In the genomic region with DNA sequence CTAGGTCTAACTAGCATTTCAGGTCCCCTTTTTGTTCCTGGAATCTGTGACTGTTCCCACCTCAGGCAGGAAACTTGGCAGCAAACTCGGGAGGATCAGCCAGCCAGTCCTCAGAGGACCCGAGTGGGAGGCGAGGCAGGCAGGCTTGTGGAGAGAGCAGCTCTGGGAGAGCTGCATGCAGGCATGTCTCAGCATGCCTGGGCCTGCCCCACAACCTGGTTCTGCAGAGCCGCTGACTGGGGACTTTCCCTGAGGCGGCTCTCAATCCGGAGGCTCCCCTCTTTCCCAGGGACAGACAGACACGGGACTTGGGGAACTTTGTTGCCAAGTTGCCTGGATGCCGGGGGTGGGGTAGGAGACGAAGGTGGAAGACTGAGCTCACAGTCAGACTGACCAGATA, we compare ENCODE assay signal across 8 mouse cellular contexts. TPM values are rescaled to one million over a fixed set of nuclear protein-coding genes. Genes with fewer than 3 reads are reported as not detected.
DNase-seq lines count a peak whose midpoint lies in the region; TF ChIP-seq lines count a peak whose summit lies in the region.

No protein-coding gene starts in this region.

- peak overlapping the region; percentile 92 for H3K27ac ChIP-seq in embryonic fibroblast, embryonic 13.5 days (ENCODE audit: insufficient read depth, low read length)

- no peaks in the 10 kb centered on the region for H3K4me1 ChIP-seq in embryonic fibroblast, embryonic 13.5 days (ENCODE audit: control insufficient read depth, insufficient read depth, low read length)

- DNase-seq in adrenal gland, adult (ENCODE audit: inconsistent age in 2 of 2, low spot score in 1 of 2): peak; percentile 37 to 76
- no peak for DNase-seq in adrenal gland, postnatal 4 days (ENCODE audit: low spot score in 2 of 2)
- DNase-seq in A20 (ENCODE audit: low read depth, low spot score): peak; percentile 28
- peak; percentile 48 to 59 for DNase-seq in kidney, adult 8-10 months
- DNase-seq in lung, postnatal 14 days: peak; percentile 51
- DNase-seq in thymus, adult 18-20 months: no peak
- no peak for DNase-seq in embryo, embryonic 10.5 days (ENCODE audit: low spot score)

- H3K4me3 ChIP-seq in embryonic fibroblast, embryonic 13.5 days (ENCODE audit: insufficient read depth, low read length): no peak overlapping the region

- no peak for TF ChIP-seq CTCF in embryonic fibroblast, embryonic 13.5 days (IDR thresholded peaks at IDR 0.05; ENCODE audit: borderline replicate concordance, insufficient read depth, low read length)

- no peak; the same call in 1 of the 2 replicates for TF ChIP-seq POLR2A in embryonic fibroblast, embryonic 13.5 days (IDR thresholded peaks at IDR 0.05; ENCODE audit: low read depth, low read length)

RNA-seq across cellular contexts. Expression of a gene that starts 13.4 kb away (rescaled TPM):
- total RNA-seq in adrenal gland, postnatal 4 days (2021): under 1 TPM; 0.22 to 0.37 TPM
- not detected in 2 replicates for polyA plus RNA-seq in embryonic fibroblast, embryonic 13.5 days (2011; ENCODE audit: insufficient read length, low read depth, missing spikeins)

RNA-seq across cellular contexts. Expression of a gene that starts 54.5 kb away (rescaled TPM):
- 100 to 1,000 TPM; 158 to 160 TPM for total RNA-seq in adrenal gland, postnatal 4 days (2021)
- polyA plus RNA-seq in embryonic fibroblast, embryonic 13.5 days (2011; ENCODE audit: insufficient read length, low read depth, missing spikeins): 111 and 131 TPM in 2 replicates

Comparison
In these comparisons a context has a peak if more than half of its experiments do, and no peak if none do; other contexts are left out.
1. DNase-seq: peak in adrenal gland, adult (2 of 2), A20 (single experiment), kidney, adult 8-10 months (2 of 2) and lung, postnatal 14 days (single experiment); none in adrenal gland, postnatal 4 days (0 of 2), thymus, adult 18-20 months (0 of 2) and embryo, embryonic 10.5 days (single experiment).